Mouse (Mus musculus): ENCODE measurements around the gene Wdr24. TPM values are rescaled to one million over a fixed set of nuclear protein-coding genes. Genes with fewer than 3 reads are reported as not detected.

Wdr24 gene
- polyA plus RNA-seq (2015; fragmentation: Nextera tagmentation; extraction: Ambion mirVana) = 26.5 and 29.9 TPM in 2 replicates

DNA sequence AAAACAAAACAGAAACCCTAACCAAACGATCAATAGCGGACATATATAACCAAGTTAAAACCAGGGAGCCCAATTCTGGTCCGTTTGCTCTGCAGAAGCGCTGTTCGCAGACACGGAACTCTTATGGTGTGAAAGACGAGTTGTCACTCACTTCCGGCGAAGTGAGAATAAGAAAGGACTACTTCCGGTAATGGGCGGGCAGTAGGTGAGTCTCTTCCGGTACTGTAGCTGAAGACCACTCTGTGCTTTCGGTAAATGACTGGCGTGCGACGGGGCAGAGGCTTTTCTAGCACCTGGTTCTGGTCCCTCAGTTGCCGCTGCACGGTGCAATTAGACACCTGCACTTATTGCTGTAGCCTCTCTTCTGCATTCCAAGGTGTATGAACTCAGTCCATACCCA is at the start of gene Wdr24:
Gene Wdr24, plus strand, starts transcription at position 176 of the 400 bp plus-strand sequence.
- peak within 1 kb of the TSS; percentile 81 for H3K9ac ChIP-seq (replicated peaks)
- H3K27me3 ChIP-seq (replicated peaks) = peaks cover 19% of the 10 kb centered on the region
- H3K9me3 ChIP-seq (replicated peaks) = no peaks in the 10 kb centered on the region
- WGBS = under 1% methylated on average over 18 of the region's 18 CpGs
- ATAC-seq (ENCODE audit: low FRiP score) = peak; percentile 71
- H3K4me3 ChIP-seq (replicated peaks) = peak within 1 kb of the TSS; percentile 65
- peaks cover 38% of the 10 kb centered on the region for H3K36me3 ChIP-seq
- H3K27ac ChIP-seq (replicated peaks) = peak within 1 kb of the TSS; percentile 83
- H3K4me1 ChIP-seq = peaks cover 53% of the 10 kb centered on the region
- peak within 1 kb of the TSS; percentile 98 for H3K4me2 ChIP-seq

DNA sequence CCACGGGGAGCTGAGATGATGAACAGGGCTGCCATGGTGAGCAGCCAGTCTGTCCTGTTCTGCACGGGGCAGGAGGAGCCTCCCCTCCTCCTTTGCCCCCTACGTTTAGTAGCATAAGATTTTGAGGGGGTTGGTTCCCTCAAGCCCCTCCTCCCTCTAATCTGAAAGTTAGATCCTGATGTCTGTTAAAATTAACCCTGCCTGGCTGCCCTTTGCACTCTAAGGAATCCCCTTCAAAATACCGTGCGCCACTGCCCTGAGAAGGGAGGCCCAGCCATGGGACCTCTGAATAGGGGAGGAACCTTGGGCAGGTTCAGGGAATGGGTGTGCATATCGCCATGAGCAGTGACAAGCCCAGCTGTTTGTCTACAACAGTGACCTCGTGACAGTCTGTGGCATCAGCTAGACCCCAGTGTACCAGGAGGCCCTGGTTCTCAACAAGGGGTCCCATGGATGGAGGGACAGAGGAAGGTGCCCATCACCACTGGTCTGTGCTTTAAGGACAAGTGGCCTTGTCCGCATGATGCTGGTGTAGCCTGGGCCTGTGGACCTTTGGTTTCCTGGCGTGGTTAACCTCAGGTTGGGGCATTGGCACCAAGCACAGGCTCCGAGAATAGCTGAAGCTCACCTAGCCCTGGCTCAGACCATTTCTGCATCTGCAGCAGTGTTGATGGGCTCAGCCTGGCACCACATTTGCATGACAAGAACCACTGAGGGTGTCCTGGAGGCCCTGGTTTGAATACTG is 47.9 kb upstream of the Wdr24 start:
- Histone ChIP-seq H3K9ac (replicated peaks) (no peak overlapping the region), H3K9me3 (replicated peaks) (no peaks in the 10 kb centered on the region), H3K36me3 (0 out of 2 replicates have a peak, but pooled peaks cover 9% of the 10 kb centered on the region), H3K4me2 (no peak overlapping the region), H3K27ac (replicated peaks) (no peak overlapping the region), H3K4me1 (peaks cover 21% of the 10 kb centered on the region), H3K4me3 (replicated peaks) (no peak overlapping the region), H3K27me3 (replicated peaks) (no peaks in the 10 kb centered on the region; the same call in 1 of the 2 replicates)
- 85% methylated on average over 10 of the region's 10 CpGs for WGBS
- ATAC-seq (ENCODE audit: low FRiP score) = no peak

DNA sequence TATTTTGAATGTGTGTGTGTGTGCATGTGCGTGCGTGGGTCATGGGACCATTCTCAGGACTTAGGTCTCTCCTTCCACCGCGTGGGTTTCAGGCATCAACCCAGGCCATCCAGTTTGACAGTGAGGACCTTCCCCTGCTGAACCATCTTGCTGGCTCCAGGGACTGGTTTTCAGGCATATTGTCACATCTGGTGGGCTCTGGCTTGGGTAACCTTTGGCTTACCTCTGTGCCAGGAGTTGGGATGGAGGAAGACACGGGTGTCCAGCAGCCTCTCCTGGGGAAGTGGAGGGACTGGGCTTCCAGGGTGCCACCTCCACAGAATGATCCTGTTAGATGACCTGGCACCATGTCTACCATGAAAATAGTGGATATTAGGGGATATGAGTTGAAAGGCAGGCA is 45.5 kb upstream of the Wdr24 start:
- H3K9me3 ChIP-seq (replicated peaks) = no peaks in the 10 kb centered on the region
- no peak overlapping the region for H3K4me2 ChIP-seq
- H3K4me3 ChIP-seq (replicated peaks) = no peak overlapping the region
- no peak overlapping the region for H3K9ac ChIP-seq (replicated peaks)
- peaks cover 27% of the 10 kb centered on the region for H3K4me1 ChIP-seq
- H3K27ac ChIP-seq (replicated peaks) = no peak overlapping the region
- no peaks in the 10 kb centered on the region for H3K27me3 ChIP-seq (replicated peaks)
- H3K36me3 ChIP-seq = peaks cover 34% of the 10 kb centered on the region
- WGBS = 94% methylated on average over 5 of the region's 5 CpGs
- ATAC-seq (ENCODE audit: low FRiP score) = no peak

DNA sequence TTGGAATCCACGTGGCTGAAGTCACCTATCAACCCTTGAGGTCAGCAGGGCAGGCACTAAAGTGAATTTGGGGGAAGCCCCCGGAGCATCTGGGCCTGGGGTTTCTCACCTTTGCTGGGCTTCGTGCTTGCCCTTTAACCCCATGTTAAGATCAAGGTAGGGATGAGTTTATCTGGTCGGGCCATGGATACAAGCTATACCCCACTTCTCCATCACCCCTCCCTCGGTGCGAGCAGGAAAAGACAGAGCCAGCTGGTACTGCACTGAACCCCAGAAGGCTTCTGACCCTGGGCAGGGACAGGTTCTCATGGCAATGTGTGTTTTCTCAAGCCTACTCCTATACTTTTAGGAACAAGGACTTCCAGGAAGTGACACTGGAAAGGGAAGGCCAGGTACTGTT is 42.1 kb upstream of the Wdr24 start:
- no peak overlapping the region for H3K9ac ChIP-seq (replicated peaks)
- peaks cover 32% of the 10 kb centered on the region for H3K4me1 ChIP-seq
- no peak overlapping the region for H3K4me2 ChIP-seq
- H3K27me3 ChIP-seq (replicated peaks) = no peaks in the 10 kb centered on the region
- no peak overlapping the region for H3K4me3 ChIP-seq (replicated peaks)
- H3K27ac ChIP-seq (replicated peaks) = no peak overlapping the region
- WGBS = 80% methylated on average over 6 of the region's 6 CpGs
- ATAC-seq (ENCODE audit: low FRiP score) = no peak
- H3K9me3 ChIP-seq (replicated peaks) = no peaks in the 10 kb centered on the region
- H3K36me3 ChIP-seq = peaks cover 46% of the 10 kb centered on the region

DNA sequence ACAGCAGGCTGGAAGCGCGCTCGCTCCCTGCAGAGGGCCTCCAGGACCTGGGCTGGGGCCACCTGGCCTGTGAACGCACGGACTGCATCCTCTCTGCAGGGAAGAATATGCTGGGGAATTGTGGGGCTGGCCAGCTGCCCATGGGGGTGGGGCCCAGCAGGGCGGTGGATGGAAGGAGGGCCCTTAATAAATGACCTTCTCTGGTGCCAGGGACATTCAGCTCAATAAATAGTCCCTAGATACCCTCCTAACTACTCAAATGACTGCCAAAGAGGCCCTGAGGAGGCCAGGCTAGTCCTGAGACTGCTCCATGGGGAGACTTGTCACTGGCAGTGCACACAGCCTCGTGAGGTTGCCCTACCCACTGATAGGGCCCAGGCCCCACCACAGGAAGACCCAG is 40.3 kb upstream of the Wdr24 start:
- Histone ChIP-seq H3K36me3 (peaks cover 51% of the 10 kb centered on the region), H3K9me3 (replicated peaks) (no peaks in the 10 kb centered on the region), H3K9ac (replicated peaks) (0 out of 2 replicates have a peak overlapping the region, but pooled peaks have one; percentile 2), H3K4me3 (replicated peaks) (no peak overlapping the region), H3K4me1 (peaks cover 32% of the 10 kb centered on the region), H3K27me3 (replicated peaks) (no peaks in the 10 kb centered on the region), H3K4me2 (peak overlapping the region; percentile 94), H3K27ac (replicated peaks) (peak overlapping the region; percentile 3; the same call in 1 of the 2 replicates)
- ATAC-seq (ENCODE audit: low FRiP score) = no peak
- 68% methylated on average over 7 of the region's 7 CpGs for WGBS

DNA sequence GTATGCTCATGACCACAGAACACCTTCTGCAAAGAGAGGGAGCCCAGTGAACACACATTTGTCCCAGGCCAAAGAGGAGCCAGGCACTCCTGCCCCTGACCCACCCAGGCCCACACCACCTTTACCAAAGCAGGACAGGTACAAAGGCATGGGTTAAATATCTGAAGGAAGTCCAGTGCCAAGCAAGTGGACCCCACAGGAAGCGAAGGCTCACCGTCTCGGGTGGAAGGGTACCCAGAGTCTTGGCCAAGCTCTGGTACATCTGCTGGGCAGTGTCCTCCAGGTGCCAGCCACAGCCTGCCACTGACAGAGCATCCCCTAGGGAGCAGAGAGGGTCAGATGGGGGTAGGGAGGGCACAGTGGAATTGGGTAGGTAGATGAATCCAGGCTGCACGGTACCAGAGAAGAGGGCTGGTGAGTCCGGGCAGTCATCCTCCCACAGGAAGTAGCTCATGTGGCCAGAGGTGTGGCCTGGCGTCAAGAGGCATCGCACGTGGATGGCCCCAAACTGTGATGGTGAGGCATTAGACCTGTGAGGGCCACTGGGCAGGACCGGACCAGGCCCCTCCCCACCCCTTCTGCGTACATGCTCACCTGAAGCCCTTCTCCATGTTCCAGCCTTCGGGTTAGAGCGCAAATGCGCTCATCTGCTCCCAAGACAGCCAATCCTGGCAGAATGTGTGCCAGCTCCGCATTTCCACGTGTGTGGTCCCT is 39.4 kb upstream of the Wdr24 start:
- Histone ChIP-seq H3K4me2 (peak overlapping the region; percentile 94), H3K4me3 (replicated peaks) (peak overlapping the region; percentile 85), H3K4me1 (peaks cover 35% of the 10 kb centered on the region), H3K36me3 (peaks cover 54% of the 10 kb centered on the region), H3K9ac (replicated peaks) (peak overlapping the region; percentile 82), H3K27me3 (replicated peaks) (no peaks in the 10 kb centered on the region), H3K27ac (replicated peaks) (peak overlapping the region; percentile 3; the same call in 1 of the 2 replicates), H3K9me3 (replicated peaks) (no peaks in the 10 kb centered on the region)
- WGBS = 84% methylated on average over 15 of the region's 15 CpGs
- ATAC-seq (ENCODE audit: low FRiP score) = no peak

DNA sequence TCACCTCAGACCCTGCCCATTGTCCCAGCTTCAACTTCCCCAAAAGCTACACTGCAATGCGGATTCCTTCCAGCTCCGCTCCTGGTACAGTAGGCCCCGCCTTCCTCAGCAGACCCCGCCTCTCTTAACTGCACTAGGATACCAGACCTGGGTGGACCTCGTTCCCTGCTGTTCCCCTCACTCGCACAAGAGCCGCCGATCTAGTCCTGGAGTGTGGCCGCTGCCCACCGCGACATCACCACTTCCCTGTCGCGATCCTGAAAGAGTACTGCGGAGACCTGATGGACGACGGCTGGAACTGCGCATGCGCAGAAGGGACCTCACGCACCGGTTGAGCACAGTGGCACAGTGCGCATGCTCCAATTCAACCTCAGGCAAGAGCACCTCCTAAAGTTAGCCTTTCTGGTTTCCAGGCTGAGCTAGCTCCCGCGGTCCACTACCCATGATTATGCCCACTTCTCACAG is 38.1 kb upstream of the Wdr24 start, which contains the start of gene Haghl:
Gene Haghl, minus strand, starts transcription at position 393 of the 465 bp plus-strand sequence.
- Histone ChIP-seq H3K36me3 (peaks cover 56% of the 10 kb centered on the region), H3K9ac (replicated peaks) (peak within 1 kb of the TSS; percentile 82), H3K9me3 (replicated peaks) (no peaks in the 10 kb centered on the region), H3K4me3 (replicated peaks) (peak within 1 kb of the TSS; percentile 85), H3K4me2 (peak within 1 kb of the TSS; percentile 94), H3K27me3 (replicated peaks) (no peaks in the 10 kb centered on the region), H3K27ac (replicated peaks) (peak within 1 kb of the TSS; percentile 94), H3K4me1 (peaks cover 36% of the 10 kb centered on the region)
- ATAC-seq (ENCODE audit: low FRiP score) = peak; percentile 73
- WGBS = 0% methylated on average over 23 of the region's 23 CpGs

DNA sequence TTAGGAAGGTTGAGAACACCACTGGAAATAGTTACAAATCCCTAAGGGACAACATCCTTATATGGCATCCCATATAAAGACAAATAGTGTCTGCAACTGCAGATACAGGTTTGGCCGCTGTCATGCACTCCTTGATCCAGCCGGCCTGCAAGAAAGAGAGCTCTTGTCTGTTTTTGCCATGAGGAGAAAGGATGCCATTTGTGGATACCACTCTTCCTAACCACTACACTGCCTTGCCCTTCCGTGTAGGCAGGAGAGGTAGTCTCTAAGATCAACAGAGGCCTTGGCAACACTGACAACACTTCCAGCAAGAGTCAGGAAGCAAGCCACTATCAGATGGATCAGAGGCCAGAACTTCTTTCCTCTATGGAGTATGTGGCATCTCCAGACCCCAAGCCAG is 37.1 kb upstream of the Wdr24 start, which contains the start of gene Ccdc78:
Gene Ccdc78, plus strand, starts transcription at position 301 of the 400 bp plus-strand sequence.
- no peak for ATAC-seq (ENCODE audit: low FRiP score)
- Histone ChIP-seq H3K9ac (replicated peaks) (peak within 1 kb of the TSS; percentile 82), H3K4me2 (peak within 1 kb of the TSS; percentile 94), H3K36me3 (peaks cover 48% of the 10 kb centered on the region), H3K27me3 (replicated peaks) (no peaks in the 10 kb centered on the region), H3K9me3 (replicated peaks) (no peaks in the 10 kb centered on the region), H3K27ac (replicated peaks) (peak within 1 kb of the TSS; percentile 94), H3K4me3 (replicated peaks) (peak within 1 kb of the TSS; percentile 85), H3K4me1 (peaks cover 46% of the 10 kb centered on the region)
- WGBS = 81% methylated on average over 3 of the region's 3 CpGs

DNA sequence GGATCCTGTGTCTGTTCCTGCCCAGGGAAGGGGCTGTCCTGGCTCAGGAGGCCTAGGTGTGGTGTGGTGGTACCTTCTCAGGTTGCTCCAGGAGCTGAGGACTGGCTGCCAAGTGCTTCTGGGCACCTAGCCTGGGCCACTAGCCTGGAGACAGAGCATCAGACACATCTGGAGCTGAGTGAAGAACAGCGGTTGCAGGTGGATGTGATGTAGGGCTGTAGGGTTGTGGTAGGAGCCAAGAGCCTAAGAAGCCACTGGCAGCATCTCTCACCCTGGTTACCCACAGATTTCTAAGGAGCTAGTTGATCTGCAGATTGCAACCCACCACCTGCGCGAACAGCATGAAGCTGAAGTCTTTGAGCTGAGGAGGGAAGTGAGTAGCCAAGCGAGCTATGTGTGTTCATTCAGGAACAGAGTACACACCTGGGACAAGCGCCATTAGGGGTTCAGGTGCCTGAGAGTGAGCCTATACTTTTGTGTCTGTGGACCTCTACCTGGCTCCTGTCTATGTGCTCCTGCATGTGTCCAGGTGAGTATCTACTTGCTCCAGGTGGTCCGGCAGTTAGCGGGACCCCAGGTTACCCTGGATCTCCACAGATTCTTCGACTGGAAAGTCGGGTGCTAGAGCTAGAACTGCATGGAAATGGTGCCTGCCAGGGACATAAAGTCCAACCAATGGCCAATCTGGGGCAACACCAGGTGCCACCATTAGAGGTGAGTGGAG is 36.5 kb upstream of the Wdr24 start:
- no peak for ATAC-seq (ENCODE audit: low FRiP score)
- H3K27ac ChIP-seq (replicated peaks) = no peak overlapping the region
- H3K36me3 ChIP-seq = peaks cover 42% of the 10 kb centered on the region
- H3K4me2 ChIP-seq = no peak overlapping the region
- peaks cover 50% of the 10 kb centered on the region for H3K4me1 ChIP-seq
- H3K9me3 ChIP-seq (replicated peaks) = no peaks in the 10 kb centered on the region
- no peak overlapping the region for H3K4me3 ChIP-seq (replicated peaks)
- no peak overlapping the region for H3K9ac ChIP-seq (replicated peaks)
- H3K27me3 ChIP-seq (replicated peaks) = no peaks in the 10 kb centered on the region
- 93% methylated on average over 9 of the region's 9 CpGs for WGBS

DNA sequence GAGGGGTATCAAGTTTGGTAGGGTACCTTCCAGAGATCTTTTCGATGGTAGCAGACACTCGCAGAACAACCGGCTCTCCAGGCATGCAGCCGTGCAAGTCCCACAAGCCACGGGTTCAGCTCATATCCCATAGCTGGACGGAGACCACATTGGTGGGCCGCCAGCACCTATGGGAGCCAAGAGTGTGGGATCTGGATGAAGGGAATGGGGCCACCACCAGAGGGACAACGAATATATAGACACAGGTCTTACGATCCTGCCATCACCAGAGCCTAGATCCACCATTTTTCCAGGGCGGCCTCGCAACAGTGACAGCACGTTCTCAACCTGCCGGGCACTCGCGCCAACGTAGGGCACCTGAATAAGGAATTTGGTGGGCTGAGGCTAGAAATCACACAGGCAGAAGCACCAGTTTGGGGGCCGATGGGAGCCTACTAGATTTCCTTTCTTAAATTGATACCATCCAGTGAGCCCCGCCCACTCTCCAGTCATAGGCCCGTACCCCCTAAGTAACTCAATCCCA is 32.0 kb upstream of the Wdr24 start:
- Histone ChIP-seq H3K4me2 (peak overlapping the region; percentile 96), H3K9me3 (replicated peaks) (no peaks in the 10 kb centered on the region), H3K4me3 (replicated peaks) (peak overlapping the region; percentile 71), H3K36me3 (peaks cover 19% of the 10 kb centered on the region), H3K27me3 (replicated peaks) (no peaks in the 10 kb centered on the region), H3K9ac (replicated peaks) (peak overlapping the region; percentile 77), H3K4me1 (peaks cover 57% of the 10 kb centered on the region), H3K27ac (replicated peaks) (peak overlapping the region; percentile 93)
- peak; percentile 4 for ATAC-seq (ENCODE audit: low FRiP score)
- WGBS = 30% methylated on average over 19 of the region's 19 CpGs
